Mouse (Mus musculus): ENCODE data around the gene Sfxn5.

DNA sequence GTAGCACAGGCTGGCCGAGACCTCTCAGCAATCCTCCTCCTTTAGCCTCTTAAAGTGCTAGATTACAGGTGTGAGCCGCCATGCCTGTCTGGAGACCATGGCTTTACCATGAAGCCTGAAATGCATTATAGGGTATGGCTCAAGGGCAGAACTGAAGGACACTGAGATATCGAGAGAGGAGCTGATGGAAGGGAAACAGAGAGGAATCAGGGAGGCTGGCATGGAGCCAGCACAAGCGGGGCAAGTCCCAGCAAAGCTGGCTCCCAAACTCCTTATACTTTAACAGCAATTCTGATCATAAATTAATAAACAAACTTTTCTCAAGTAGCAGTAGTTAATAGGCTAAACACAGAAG is 30.7 kb upstream of the Sfxn5 start:
- TF ChIP-seq E2F4 (IDR thresholded peaks at IDR 0.05; ENCODE audit: insufficient read depth) (no peak), POLR2A (IDR thresholded peaks at IDR 0.05; ENCODE audit: insufficient read length, low read depth) (no peak), USF1 (IDR thresholded peaks at IDR 0.05; ENCODE audit: low read depth) (no peak), MYOD1 (IDR thresholded peaks at IDR 0.05; ENCODE audit: control insufficient read depth in 1 of 3, insufficient read length in 2 of 3, low read depth in 2 of 3) (no peak), MAX (IDR thresholded peaks at IDR 0.05; ENCODE audit: low read depth) (no peak), MYOG (IDR thresholded peaks at IDR 0.05; ENCODE audit: control insufficient read depth in 1 of 3, insufficient read depth in 1 of 3, insufficient read length in 2 of 3, low read depth in 2 of 3) (no peak), POLR2AphosphoS2 (IDR thresholded peaks at IDR 0.05; ENCODE audit: insufficient read length, low read depth) (no peak), REST (IDR thresholded peaks at IDR 0.05; ENCODE audit: insufficient read depth, insufficient read length) (no peak), TCF12 (IDR thresholded peaks at IDR 0.05; ENCODE audit: insufficient read depth, poor library complexity, severe bottlenecking) (no peak), CEBPB (IDR thresholded peaks at IDR 0.05; ENCODE audit: insufficient read depth, poor library complexity, severe bottlenecking) (no peak), SRF (IDR thresholded peaks at IDR 0.05; ENCODE audit: control insufficient read depth, insufficient read length, low read depth) (no peak), TCF3 (IDR thresholded peaks at IDR 0.05; ENCODE audit: insufficient read length, low read depth) (no peak)
